Mouse (Mus musculus): ENCODE data around the gene Pbrm1. TPM values are rescaled to one million over a fixed set of nuclear protein-coding genes. Genes with fewer than 3 reads are reported as not detected.

The Pbrm1 gene
- polyA plus RNA-seq, 1 experiment from 2014 or later: 33.1 TPM

DNA sequence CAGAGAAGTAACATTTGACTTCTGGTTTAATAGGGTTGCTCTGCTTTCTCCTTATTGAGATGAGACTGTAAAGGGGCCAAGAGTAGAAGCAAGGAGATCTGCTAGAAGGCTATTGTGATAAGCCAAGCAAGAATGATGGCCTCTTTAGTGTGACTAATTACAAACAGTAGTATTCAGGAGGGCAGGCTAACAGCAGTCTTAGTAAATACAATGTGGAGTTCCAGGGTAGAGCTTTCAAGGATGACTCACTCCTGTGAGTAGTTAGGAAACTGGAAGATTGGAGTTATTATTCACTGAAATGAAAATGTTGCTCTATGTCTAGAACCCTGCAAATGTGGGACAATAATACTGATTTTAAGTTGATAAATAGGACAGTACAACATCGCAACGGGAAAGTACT lies 69.6 kb downstream of the Pbrm1 start:
- Histone ChIP-seq H3K9ac (ENCODE audit: low read depth, low read length) (no peak overlapping the region), H3K36me3 (ENCODE audit: control insufficient read depth, insufficient read depth) (peaks cover 57% of the 10 kb centered on the region), H3K9me3 (ENCODE audit: control insufficient read depth) (no peaks in the 10 kb centered on the region), H3K4me2 (replicated peaks; ENCODE audit: low read depth) (no peak overlapping the region), H3K4me1 (replicated peaks; ENCODE audit: control insufficient read depth, insufficient read depth, low read length) (no peaks in the 10 kb centered on the region), H3K4me3 (ENCODE audit: low read depth, low read length) (no peak overlapping the region), H3K27ac (ENCODE audit: low read depth, low read length) (no peak overlapping the region), H3K27me3 (replicated peaks; ENCODE audit: control insufficient read depth, insufficient read depth, low read length) (no peaks in the 10 kb centered on the region)
- TF ChIP-seq CTCF (IDR thresholded peaks at IDR 0.05; ENCODE audit: low read depth): no peak
- no peak for ATAC-seq
- whole genome bisulfite sequencing: 86% methylated on average over 2 of the region's 2 CpGs

DNA sequence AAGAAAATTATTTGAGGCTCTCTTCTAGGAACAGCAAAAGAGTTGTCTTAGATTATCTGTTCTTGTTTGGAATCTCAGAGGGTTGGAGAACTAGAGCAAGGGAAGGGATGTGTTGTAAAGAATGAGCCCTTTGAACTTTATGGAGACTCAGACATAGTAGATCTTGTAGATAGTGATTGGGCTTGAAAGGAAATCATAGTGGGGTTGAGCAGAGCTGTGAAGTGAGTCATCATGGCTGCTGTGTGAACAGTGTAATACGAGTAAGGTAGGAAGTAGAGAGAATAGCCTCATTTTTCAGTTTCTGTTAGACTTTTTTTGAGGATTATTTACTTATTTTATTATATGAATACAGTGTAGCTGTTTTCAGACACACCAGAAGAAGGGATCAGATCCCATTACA lies 71.0 kb downstream of the Pbrm1 start:
- Histone ChIP-seq H3K36me3 (ENCODE audit: control insufficient read depth, insufficient read depth) (peaks cover 54% of the 10 kb centered on the region), H3K9ac (ENCODE audit: low read depth, low read length) (no peak overlapping the region), H3K4me2 (replicated peaks; ENCODE audit: low read depth) (no peak overlapping the region), H3K4me3 (ENCODE audit: low read depth, low read length) (no peak overlapping the region), H3K27me3 (replicated peaks; ENCODE audit: control insufficient read depth, insufficient read depth, low read length) (no peaks in the 10 kb centered on the region), H3K9me3 (ENCODE audit: control insufficient read depth) (no peaks in the 10 kb centered on the region), H3K27ac (ENCODE audit: low read depth, low read length) (no peak overlapping the region), H3K4me1 (replicated peaks; ENCODE audit: control insufficient read depth, insufficient read depth, low read length) (no peaks in the 10 kb centered on the region)
- WGBS: 56% methylated on average over 1 of the region's 1 CpGs
- no peak for TF ChIP-seq CTCF (IDR thresholded peaks at IDR 0.05; ENCODE audit: low read depth)
- ATAC-seq: no peak

DNA sequence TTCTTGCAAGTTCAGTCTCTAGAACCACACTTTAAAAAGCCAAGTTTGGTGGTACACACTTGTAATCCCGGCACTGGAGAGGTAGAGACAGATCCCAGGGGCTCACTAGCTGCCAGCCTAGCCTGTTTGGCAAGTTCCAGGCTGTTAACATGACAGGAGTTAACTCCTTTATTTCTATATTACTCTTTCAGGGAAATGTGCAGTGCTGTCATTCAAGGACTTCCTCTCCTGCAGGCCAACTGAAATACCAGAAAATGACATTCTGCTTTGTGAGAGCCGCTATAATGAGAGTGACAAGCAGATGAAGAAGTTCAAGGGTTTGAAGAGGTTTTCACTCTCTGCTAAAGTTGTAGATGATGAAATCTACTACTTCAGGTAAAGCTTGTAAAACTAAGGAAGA lies 86.2 kb downstream of the Pbrm1 start:
- 65% methylated on average over 2 of the region's 2 CpGs for WGBS
- no peak for TF ChIP-seq CTCF (IDR thresholded peaks at IDR 0.05; ENCODE audit: low read depth)
- no peaks in the 10 kb centered on the region for H3K27me3 ChIP-seq (replicated peaks; ENCODE audit: control insufficient read depth, insufficient read depth, low read length)
- H3K4me1 ChIP-seq (replicated peaks; ENCODE audit: control insufficient read depth, insufficient read depth, low read length): no peaks in the 10 kb centered on the region
- no peak overlapping the region for H3K4me2 ChIP-seq (replicated peaks; ENCODE audit: low read depth)
- no peak overlapping the region for H3K4me3 ChIP-seq (ENCODE audit: low read depth, low read length)
- no peak overlapping the region for H3K9ac ChIP-seq (ENCODE audit: low read depth, low read length)
- no peak overlapping the region for H3K27ac ChIP-seq (ENCODE audit: low read depth, low read length)
- H3K36me3 ChIP-seq (ENCODE audit: control insufficient read depth, insufficient read depth): peaks cover 58% of the 10 kb centered on the region
- no peak for ATAC-seq
- no peaks in the 10 kb centered on the region for H3K9me3 ChIP-seq (ENCODE audit: control insufficient read depth)

DNA sequence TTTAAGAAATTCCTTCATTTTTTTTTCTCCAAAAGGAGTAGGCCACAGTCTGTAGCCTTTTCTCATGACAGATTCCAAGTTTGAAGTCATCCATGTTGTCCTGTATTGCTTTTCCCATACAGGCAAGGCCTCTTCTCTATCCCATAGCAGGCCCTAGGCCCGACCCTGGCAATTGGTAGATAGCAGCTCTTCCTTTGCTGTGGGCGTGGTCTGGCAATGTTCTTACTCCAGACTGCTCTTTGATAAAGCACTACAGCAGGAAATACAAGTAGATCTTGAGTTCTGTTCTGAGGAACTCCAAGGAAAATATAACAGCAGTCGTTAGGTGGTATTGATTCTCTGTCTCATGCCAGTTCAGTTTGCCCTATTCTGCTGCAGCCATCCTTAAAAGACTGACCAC lies 91.7 kb downstream of the Pbrm1 start:
- Histone ChIP-seq H3K27ac (ENCODE audit: low read depth, low read length) (no peak overlapping the region), H3K4me3 (ENCODE audit: low read depth, low read length) (no peak overlapping the region), H3K4me2 (replicated peaks; ENCODE audit: low read depth) (no peak overlapping the region), H3K9ac (ENCODE audit: low read depth, low read length) (no peak overlapping the region), H3K4me1 (replicated peaks; ENCODE audit: control insufficient read depth, insufficient read depth, low read length) (no peaks in the 10 kb centered on the region), H3K36me3 (ENCODE audit: control insufficient read depth, insufficient read depth) (peaks cover 73% of the 10 kb centered on the region), H3K27me3 (replicated peaks; ENCODE audit: control insufficient read depth, insufficient read depth, low read length) (no peaks in the 10 kb centered on the region), H3K9me3 (ENCODE audit: control insufficient read depth) (no peaks in the 10 kb centered on the region)
- no peak for TF ChIP-seq CTCF (IDR thresholded peaks at IDR 0.05; ENCODE audit: low read depth)
- WGBS: 48% methylated on average over 3 of the region's 3 CpGs
- ATAC-seq: no peak

DNA sequence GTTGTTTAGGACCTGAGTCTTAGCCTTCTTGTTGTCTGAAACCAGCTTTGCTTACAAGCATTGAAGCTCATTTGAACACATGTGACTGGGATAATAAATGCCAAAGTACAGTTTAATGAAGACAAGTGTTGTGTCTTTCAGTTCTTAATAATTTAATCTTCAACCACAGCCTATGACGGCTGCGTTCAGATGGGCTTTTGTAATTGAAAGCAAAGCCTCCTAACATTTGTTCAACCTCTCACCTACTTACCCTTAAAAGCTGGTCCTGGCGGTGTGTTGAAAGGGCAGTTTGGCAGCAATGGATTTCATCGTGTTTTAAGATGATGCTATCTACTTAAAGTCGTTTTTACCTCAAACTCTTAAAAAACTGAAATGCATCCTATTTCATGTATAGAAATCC lies 93.2 kb downstream of the Pbrm1 start:
- Histone ChIP-seq H3K9ac (ENCODE audit: low read depth, low read length) (no peak overlapping the region), H3K4me2 (replicated peaks; ENCODE audit: low read depth) (no peak overlapping the region), H3K36me3 (ENCODE audit: control insufficient read depth, insufficient read depth) (peaks cover 63% of the 10 kb centered on the region), H3K27me3 (replicated peaks; ENCODE audit: control insufficient read depth, insufficient read depth, low read length) (no peaks in the 10 kb centered on the region), H3K4me3 (ENCODE audit: low read depth, low read length) (no peak overlapping the region), H3K9me3 (ENCODE audit: control insufficient read depth) (no peaks in the 10 kb centered on the region), H3K27ac (ENCODE audit: low read depth, low read length) (no peak overlapping the region), H3K4me1 (replicated peaks; ENCODE audit: control insufficient read depth, insufficient read depth, low read length) (no peaks in the 10 kb centered on the region)
- no peak for ATAC-seq
- no peak for TF ChIP-seq CTCF (IDR thresholded peaks at IDR 0.05; ENCODE audit: low read depth)
- WGBS: 75% methylated on average over 5 of the region's 5 CpGs

DNA sequence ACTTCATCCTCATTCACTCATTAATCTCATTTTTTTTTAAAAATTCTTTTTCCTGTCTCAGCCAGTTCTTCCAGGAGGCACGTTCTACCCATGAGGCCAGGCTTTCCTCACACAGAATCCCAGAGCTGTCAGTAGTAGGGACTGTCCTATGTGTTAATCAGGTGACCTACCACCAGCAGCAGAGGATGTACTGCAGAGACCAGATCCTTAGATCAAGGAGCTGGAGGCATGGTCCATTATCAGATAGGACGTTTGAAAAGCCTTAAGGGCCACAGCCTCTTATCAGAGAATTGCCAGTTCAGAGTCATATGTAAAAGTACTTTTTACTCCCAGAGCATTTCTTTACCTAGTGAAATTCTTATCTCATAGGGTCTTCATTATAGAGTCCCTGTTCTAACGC lies 95.1 kb downstream of the Pbrm1 start:
- H3K4me1 ChIP-seq (replicated peaks; ENCODE audit: control insufficient read depth, insufficient read depth, low read length): no peaks in the 10 kb centered on the region
- 64% methylated on average over 3 of the region's 3 CpGs for WGBS
- no peak for ATAC-seq
- no peak overlapping the region for H3K9ac ChIP-seq (ENCODE audit: low read depth, low read length)
- H3K4me3 ChIP-seq (ENCODE audit: low read depth, low read length): no peak overlapping the region
- no peaks in the 10 kb centered on the region for H3K9me3 ChIP-seq (ENCODE audit: control insufficient read depth)
- no peak overlapping the region for H3K27ac ChIP-seq (ENCODE audit: low read depth, low read length)
- H3K4me2 ChIP-seq (replicated peaks; ENCODE audit: low read depth): no peak overlapping the region
- TF ChIP-seq CTCF (IDR thresholded peaks at IDR 0.05; ENCODE audit: low read depth): no peak
- H3K36me3 ChIP-seq (ENCODE audit: control insufficient read depth, insufficient read depth): peaks cover 60% of the 10 kb centered on the region
- no peaks in the 10 kb centered on the region for H3K27me3 ChIP-seq (replicated peaks; ENCODE audit: control insufficient read depth, insufficient read depth, low read length)

DNA sequence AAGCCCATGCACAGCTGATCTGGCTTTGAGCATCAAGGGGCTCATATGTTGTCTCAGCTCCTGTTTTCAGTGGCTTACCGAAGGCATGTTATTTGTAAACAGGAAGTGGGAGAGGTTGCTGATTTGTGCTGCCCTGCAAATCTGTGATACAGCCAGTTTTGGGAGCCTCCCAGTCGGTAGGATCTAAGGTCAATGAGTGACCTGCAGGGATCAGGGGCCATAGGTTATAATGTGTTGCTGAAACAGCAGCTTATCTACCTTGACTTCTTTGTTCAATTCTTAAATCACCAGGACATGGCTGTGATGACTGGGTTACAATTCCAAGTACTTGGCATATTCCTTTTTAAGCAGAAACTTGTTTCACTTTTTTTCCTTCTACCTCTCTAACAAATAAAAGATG lies 96.6 kb downstream of the Pbrm1 start:
- Histone ChIP-seq H3K4me1 (replicated peaks; ENCODE audit: control insufficient read depth, insufficient read depth, low read length) (no peaks in the 10 kb centered on the region), H3K27ac (ENCODE audit: low read depth, low read length) (0 out of 2 replicates have a peak overlapping the region, but pooled peaks have one; percentile 10), H3K4me2 (replicated peaks; ENCODE audit: low read depth) (no peak overlapping the region), H3K9ac (ENCODE audit: low read depth, low read length) (no peak overlapping the region), H3K27me3 (replicated peaks; ENCODE audit: control insufficient read depth, insufficient read depth, low read length) (no peaks in the 10 kb centered on the region), H3K4me3 (ENCODE audit: low read depth, low read length) (no peak overlapping the region), H3K36me3 (ENCODE audit: control insufficient read depth, insufficient read depth) (peaks cover 53% of the 10 kb centered on the region), H3K9me3 (ENCODE audit: control insufficient read depth) (no peaks in the 10 kb centered on the region)
- 37% methylated on average over 2 of the region's 2 CpGs for WGBS
- TF ChIP-seq CTCF (IDR thresholded peaks at IDR 0.05; ENCODE audit: low read depth): no peak
- no peak for ATAC-seq

Measured in intestine, postnatal 0 days (tissue).